Mouse (Mus musculus): ENCODE data around the gene Zfp280d. TPM values are rescaled to one million over a fixed set of nuclear protein-coding genes. Genes with fewer than 3 reads are reported as not detected.

Zfp280d gene
- total RNA-seq, 1 experiment = 53.5 TPM

DNA sequence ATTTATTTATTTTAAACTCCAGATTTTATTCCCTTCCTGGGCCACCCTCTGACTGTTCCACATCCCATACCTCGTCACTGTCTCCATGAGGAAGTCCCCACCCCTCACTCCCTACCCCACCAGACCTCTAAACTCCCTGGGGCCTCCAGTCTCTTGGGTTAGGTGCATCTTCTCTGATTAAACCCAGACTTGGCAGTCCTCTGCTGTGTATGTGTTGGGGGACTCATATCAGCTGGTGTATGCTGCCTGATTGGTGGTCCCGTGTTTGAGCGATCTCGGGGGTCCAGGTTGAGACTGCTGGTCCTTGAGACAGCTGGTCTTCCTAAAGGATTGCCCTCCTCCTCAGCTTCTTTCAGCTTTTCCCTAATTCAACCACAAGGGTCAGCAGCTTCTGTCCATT lies 5.3 kb downstream of the Zfp280d start:
- TF ChIP-seq ZC3H11A (IDR thresholded peaks at IDR 0.05; ENCODE audit: borderline replicate concordance, low read depth, low read length) = no peak
- no peak for TF ChIP-seq MAFK (IDR thresholded peaks at IDR 0.05; ENCODE audit: insufficient read depth, low read depth, low read length)
- TF ChIP-seq HCFC1 (IDR thresholded peaks at IDR 0.05; ENCODE audit: borderline replicate concordance, insufficient read depth, low read length) = no peak
- no peak for TF ChIP-seq CHD2 (IDR thresholded peaks at IDR 0.05; ENCODE audit: low read depth, low read length)
- no peak for TF ChIP-seq ZNF384 (IDR thresholded peaks at IDR 0.05; ENCODE audit: low read depth, low read length)
- Histone ChIP-seq H3K9me3 (ENCODE audit: control insufficient read depth, insufficient read depth, low read depth, low read length) (no peaks in the 10 kb centered on the region), H3K9ac (ENCODE audit: insufficient read depth, low read depth, low read length, poor library complexity, severe bottlenecking) (no peak overlapping the region), H3K36me3 (ENCODE audit: control insufficient read depth, insufficient read depth, low read length, poor library complexity, severe bottlenecking) (no peaks in the 10 kb centered on the region), H3K4me3 (ENCODE audit: insufficient read depth in 1 of 2, low read depth in 1 of 2, low read length in 2 of 2, poor library complexity in 1 of 2, severe bottlenecking in 1 of 2) (no peak overlapping the region), H3K27ac (ENCODE audit: insufficient read depth, low read depth, low read length, poor library complexity, severe bottlenecking) (no peak overlapping the region), H3K4me1 (ENCODE audit: control insufficient read depth in 2 of 2, insufficient read depth in 2 of 2, low read length in 2 of 2, poor library complexity in 1 of 2) (peaks cover 0 to 4% of the 10 kb centered on the region in 2 experiments; a peak in 1 of 4 replicates)
- no peak for DNase-seq (ENCODE audit: low read depth, low spot score)
- in situ Hi-C loops (cut with MboI; ENCODE audit: low sequenced_read_pairs in 2 of 2, unreplicated experiment in 2 of 2) = no loop called here

DNA sequence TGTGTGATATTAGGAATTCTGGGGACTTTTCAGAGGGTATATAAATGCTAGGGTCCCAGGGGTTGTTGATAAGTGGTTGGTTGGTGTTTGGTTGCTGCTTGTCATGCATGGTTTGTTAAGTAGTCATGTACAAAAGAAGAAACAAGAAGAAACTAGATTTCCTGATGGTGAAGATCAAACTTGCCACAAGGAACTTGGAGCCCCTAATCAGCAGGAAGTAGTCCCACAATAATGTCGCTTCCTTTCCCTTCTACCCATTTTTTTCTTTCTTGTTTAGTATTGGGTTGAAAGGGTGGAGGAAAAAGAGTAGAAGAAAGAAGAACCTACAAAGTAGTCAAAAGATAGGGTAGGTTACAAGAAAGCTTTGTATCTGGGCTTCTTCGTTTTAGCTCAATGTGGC lies 13.0 kb downstream of the Zfp280d start:
- in situ Hi-C loops (cut with MboI; ENCODE audit: low sequenced_read_pairs in 2 of 2, unreplicated experiment in 2 of 2) = no loop called here
- Histone ChIP-seq H3K9me3 (ENCODE audit: control insufficient read depth, insufficient read depth, low read depth, low read length) (no peaks in the 10 kb centered on the region), H3K4me1 (ENCODE audit: control insufficient read depth in 2 of 2, insufficient read depth in 2 of 2, low read length in 2 of 2, poor library complexity in 1 of 2) (peaks cover 0 to 4% of the 10 kb centered on the region in 2 experiments; a peak in 1 of 4 replicates), H3K4me3 (ENCODE audit: insufficient read depth in 1 of 2, low read depth in 1 of 2, low read length in 2 of 2, poor library complexity in 1 of 2, severe bottlenecking in 1 of 2) (no peak overlapping the region), H3K36me3 (ENCODE audit: control insufficient read depth, insufficient read depth, low read length, poor library complexity, severe bottlenecking) (no peaks in the 10 kb centered on the region; the same call in 1 of the 2 replicates), H3K27ac (ENCODE audit: insufficient read depth, low read depth, low read length, poor library complexity, severe bottlenecking) (no peak overlapping the region), H3K9ac (ENCODE audit: insufficient read depth, low read depth, low read length, poor library complexity, severe bottlenecking) (no peak overlapping the region)
- TF ChIP-seq ZNF384 (IDR thresholded peaks at IDR 0.05; ENCODE audit: low read depth, low read length) (no peak), CHD2 (IDR thresholded peaks at IDR 0.05; ENCODE audit: low read depth, low read length) (no peak), MAFK (IDR thresholded peaks at IDR 0.05; ENCODE audit: insufficient read depth, low read depth, low read length) (no peak), ZC3H11A (IDR thresholded peaks at IDR 0.05; ENCODE audit: borderline replicate concordance, low read depth, low read length) (no peak), HCFC1 (IDR thresholded peaks at IDR 0.05; ENCODE audit: borderline replicate concordance, insufficient read depth, low read length) (no peak)
- DNase-seq (ENCODE audit: low read depth, low spot score) = no peak

DNA sequence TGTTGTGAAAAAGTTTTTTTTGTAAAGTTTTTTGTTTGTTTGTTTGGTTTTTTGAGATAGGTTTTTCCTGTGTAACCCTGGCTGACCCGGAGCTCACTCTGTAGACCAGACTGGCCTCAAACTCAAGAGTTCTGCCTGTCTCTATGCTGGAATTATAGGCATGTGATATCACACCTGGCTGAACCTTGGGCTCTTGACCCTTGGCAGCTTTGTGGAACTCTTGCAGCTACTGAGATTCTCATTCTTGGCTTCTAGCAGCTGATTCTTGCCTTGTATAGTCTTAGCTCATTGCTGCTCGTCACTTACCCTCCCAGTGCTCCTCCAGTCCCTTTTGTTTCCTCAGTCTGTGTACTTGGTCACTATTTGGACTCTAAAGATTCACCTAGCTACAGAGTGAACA lies 13.6 kb downstream of the Zfp280d start:
- Histone ChIP-seq H3K4me3 (ENCODE audit: insufficient read depth in 1 of 2, low read depth in 1 of 2, low read length in 2 of 2, poor library complexity in 1 of 2, severe bottlenecking in 1 of 2) (no peak overlapping the region), H3K9me3 (ENCODE audit: control insufficient read depth, insufficient read depth, low read depth, low read length) (no peaks in the 10 kb centered on the region), H3K36me3 (ENCODE audit: control insufficient read depth, insufficient read depth, low read length, poor library complexity, severe bottlenecking) (no peaks in the 10 kb centered on the region; the same call in 1 of the 2 replicates), H3K9ac (ENCODE audit: insufficient read depth, low read depth, low read length, poor library complexity, severe bottlenecking) (no peak overlapping the region), H3K27ac (ENCODE audit: insufficient read depth, low read depth, low read length, poor library complexity, severe bottlenecking) (no peak overlapping the region; the same call in 1 of the 2 replicates), H3K4me1 (ENCODE audit: control insufficient read depth in 2 of 2, insufficient read depth in 2 of 2, low read length in 2 of 2, poor library complexity in 1 of 2) (peaks cover 0 to 4% of the 10 kb centered on the region in 2 experiments; a peak in 1 of 4 replicates)
- in situ Hi-C loops (cut with MboI; ENCODE audit: low sequenced_read_pairs in 2 of 2, unreplicated experiment in 2 of 2) = no loop called here
- no peak for TF ChIP-seq ZNF384 (IDR thresholded peaks at IDR 0.05; ENCODE audit: low read depth, low read length)
- TF ChIP-seq MAFK (IDR thresholded peaks at IDR 0.05; ENCODE audit: insufficient read depth, low read depth, low read length) = no peak
- no peak for TF ChIP-seq CHD2 (IDR thresholded peaks at IDR 0.05; ENCODE audit: low read depth, low read length)
- TF ChIP-seq HCFC1 (IDR thresholded peaks at IDR 0.05; ENCODE audit: borderline replicate concordance, insufficient read depth, low read length) = no peak
- no peak for TF ChIP-seq ZC3H11A (IDR thresholded peaks at IDR 0.05; ENCODE audit: borderline replicate concordance, low read depth, low read length)
- no peak for DNase-seq (ENCODE audit: low read depth, low spot score)

DNA sequence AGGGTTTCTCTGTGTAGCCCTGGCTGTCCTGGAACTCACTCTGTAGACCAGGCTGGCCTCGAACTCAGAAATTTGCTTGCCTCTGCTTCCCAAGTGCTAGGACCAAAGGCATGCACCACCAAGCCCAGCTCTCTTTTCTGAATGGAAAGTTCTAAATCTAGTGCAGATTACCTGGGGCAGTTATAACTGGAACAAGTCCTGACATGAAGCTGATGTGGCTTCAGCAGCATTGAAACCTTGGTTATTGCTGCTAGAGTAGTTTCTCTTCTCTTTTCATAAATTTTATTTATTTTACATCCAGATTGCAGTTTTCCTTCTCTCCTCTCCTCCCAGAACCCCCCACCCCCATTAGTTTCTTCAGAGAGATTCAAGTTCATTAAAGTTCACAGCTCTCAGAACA lies 14.4 kb downstream of the Zfp280d start:
- H3K4me1 ChIP-seq (ENCODE audit: control insufficient read depth in 2 of 2, insufficient read depth in 2 of 2, low read length in 2 of 2, poor library complexity in 1 of 2) = peaks cover 0 to 4% of the 10 kb centered on the region in 2 experiments; a peak in 1 of 4 replicates
- no peak for DNase-seq (ENCODE audit: low read depth, low spot score)
- no peaks in the 10 kb centered on the region for H3K9me3 ChIP-seq (ENCODE audit: control insufficient read depth, insufficient read depth, low read depth, low read length)
- H3K36me3 ChIP-seq (ENCODE audit: control insufficient read depth, insufficient read depth, low read length, poor library complexity, severe bottlenecking) = no peaks in the 10 kb centered on the region; the same call in 1 of the 2 replicates
- in situ Hi-C loops (cut with MboI; ENCODE audit: low sequenced_read_pairs in 2 of 2, unreplicated experiment in 2 of 2) = no loop called here
- TF ChIP-seq CHD2 (IDR thresholded peaks at IDR 0.05; ENCODE audit: low read depth, low read length) = no peak
- no peak for TF ChIP-seq ZC3H11A (IDR thresholded peaks at IDR 0.05; ENCODE audit: borderline replicate concordance, low read depth, low read length)
- TF ChIP-seq HCFC1 (IDR thresholded peaks at IDR 0.05; ENCODE audit: borderline replicate concordance, insufficient read depth, low read length) = no peak
- TF ChIP-seq MAFK (IDR thresholded peaks at IDR 0.05; ENCODE audit: insufficient read depth, low read depth, low read length) = no peak
- no peak for TF ChIP-seq ZNF384 (IDR thresholded peaks at IDR 0.05; ENCODE audit: low read depth, low read length)
- peak overlapping the region in 1 of 2 experiments; percentile 53; a peak in 1 of 4 replicates for H3K4me3 ChIP-seq (ENCODE audit: insufficient read depth in 1 of 2, low read depth in 1 of 2, low read length in 2 of 2, poor library complexity in 1 of 2, severe bottlenecking in 1 of 2)
- peak overlapping the region; percentile 60; the same call in 1 of the 2 replicates for H3K9ac ChIP-seq (ENCODE audit: insufficient read depth, low read depth, low read length, poor library complexity, severe bottlenecking)
- no peak overlapping the region; the same call in 1 of the 2 replicates for H3K27ac ChIP-seq (ENCODE audit: insufficient read depth, low read depth, low read length, poor library complexity, severe bottlenecking)
